Mouse (Mus musculus) megakaryocyte, embryonic 14.5 days (primary cell): ENCODE data around the gene Misp. TPM values are rescaled to one million over a fixed set of nuclear protein-coding genes. Genes with fewer than 3 reads are reported as not detected.

Experiments used
- H3K27me3 ChIP-seq: replicated peaks from 2 replicates; pipeline ENCODE3; 2012; ENCODE audit warnings: inconsistent platforms
- H3K36me3 ChIP-seq: replicated peaks from 2 replicates; pipeline ENCODE3; 2012; ENCODE audit warnings: low read length, inconsistent platforms, mixed read lengths
- H3K4me1 ChIP-seq: 2 replicates; pipeline ENCODE4 v1.6.1; 2012; ENCODE audit warnings: inconsistent platforms
- H3K4me3 ChIP-seq: replicated peaks from 2 replicates; pipeline ENCODE3; 2012; ENCODE audit warnings: moderate library complexity, mild to moderate bottlenecking, inconsistent platforms
- H3K9me3 ChIP-seq: 2 replicates; pipeline ENCODE4 v1.6.1; 2012; ENCODE audit warnings: inconsistent platforms
- FLI1 ChIP-seq: IDR thresholded peaks from 2 replicates; pipeline ENCODE4 v1.6.1; 2012; ENCODE audit warnings: low read length, inconsistent platforms, mixed read lengths
- GATA1 ChIP-seq: IDR thresholded peaks from 3 replicates; pipeline ENCODE4 v1.6.1; 2012; ENCODE audit warnings: mixed read lengths, low read length, inconsistent platforms, borderline replicate concordance
- polyA plus RNA-seq: library from polyadenylated mRNA; stranded (reverse); fragments of >175 nt; gene quantifications from 2 replicates; pipeline ENCODE4 v1.2.3, GENCODE M21; 2012; ENCODE audit warnings: low replicate concordance; ENCODE audit not compliant: insufficient read depth

Gene Misp
- polyA plus RNA-seq, 1 experiment, result 1.5 TPM

- peak overlapping the region; percentile 66 for H3K4me3 ChIP-seq
- H3K27me3 ChIP-seq, result no peaks in the 10 kb centered on the region
- no peaks in the 10 kb centered on the region for H3K36me3 ChIP-seq
- TF ChIP-seq GATA1, result no peak
- TF ChIP-seq FLI1, result no peak; the same call in 1 of the 2 replicates
- H3K9me3 ChIP-seq, result no peaks in the 10 kb centered on the region
- H3K4me1 ChIP-seq, result peaks cover 81% of the 10 kb centered on the region
Observed at GRCm38 (mm10) chr10:79838151-79838550, 17.4 kb downstream of the Misp start.

DNA sequence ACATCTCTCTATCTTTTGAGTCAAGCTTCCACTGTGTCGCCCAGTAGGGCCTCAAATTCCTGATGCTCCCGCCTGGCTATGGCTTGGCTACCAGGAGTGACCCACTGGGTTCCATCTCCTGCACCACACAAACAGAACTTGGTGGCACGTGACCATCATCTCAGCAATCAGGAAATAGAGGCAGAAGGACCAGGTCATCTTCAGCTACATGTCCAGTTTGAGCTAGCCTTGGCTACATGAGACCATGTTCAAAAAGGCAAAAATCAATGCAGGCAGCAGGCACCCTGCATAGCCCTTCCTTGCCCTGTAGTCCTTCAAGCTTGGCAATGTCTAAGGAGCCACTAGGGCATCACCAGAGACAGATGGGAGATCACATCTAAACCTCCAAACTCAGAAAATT lies 19.3 kb downstream of the Misp start:
- H3K36me3 ChIP-seq, result no peaks in the 10 kb centered on the region
- no peaks in the 10 kb centered on the region for H3K9me3 ChIP-seq
- H3K4me3 ChIP-seq, result peak overlapping the region; percentile 42
- no peaks in the 10 kb centered on the region for H3K27me3 ChIP-seq
- no peak for TF ChIP-seq FLI1
- no peak for TF ChIP-seq GATA1
- peaks cover 78% of the 10 kb centered on the region for H3K4me1 ChIP-seq

GRCm38 (mm10) chr10:79840644-79841551 lies 20.1 kb downstream of the Misp start:
- no peaks in the 10 kb centered on the region for H3K9me3 ChIP-seq
- peak overlapping the region; percentile 90 for H3K4me3 ChIP-seq
- H3K27me3 ChIP-seq, result no peaks in the 10 kb centered on the region
- no peaks in the 10 kb centered on the region for H3K36me3 ChIP-seq
- peaks cover 76% of the 10 kb centered on the region for H3K4me1 ChIP-seq
- TF ChIP-seq FLI1, result no peak
- no peak for TF ChIP-seq GATA1

DNA sequence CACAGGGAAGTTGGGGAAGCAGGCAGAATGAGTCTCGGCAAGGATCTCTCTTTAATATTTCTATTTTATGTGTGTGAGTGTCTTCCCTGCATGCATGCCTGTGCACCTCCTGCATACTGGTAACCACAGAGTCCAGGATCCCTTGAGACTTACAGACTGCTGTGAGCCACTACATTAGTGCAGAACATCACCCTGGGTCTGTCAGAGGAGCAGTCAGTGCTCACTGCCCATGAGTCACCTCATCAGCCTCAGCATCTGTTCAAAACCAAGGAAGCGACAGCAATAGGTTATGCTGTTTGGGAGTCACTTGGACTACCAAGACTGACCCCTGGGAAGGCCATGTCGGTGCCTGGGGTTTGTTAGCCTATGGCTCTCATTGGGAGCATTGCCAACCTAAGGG lies 21.5 kb downstream of the Misp start:
- Histone ChIP-seq H3K27me3 (no peaks in the 10 kb centered on the region), H3K4me1 (peaks cover 75% of the 10 kb centered on the region)
- no peak for TF ChIP-seq GATA1
- no peak for TF ChIP-seq FLI1

DNA sequence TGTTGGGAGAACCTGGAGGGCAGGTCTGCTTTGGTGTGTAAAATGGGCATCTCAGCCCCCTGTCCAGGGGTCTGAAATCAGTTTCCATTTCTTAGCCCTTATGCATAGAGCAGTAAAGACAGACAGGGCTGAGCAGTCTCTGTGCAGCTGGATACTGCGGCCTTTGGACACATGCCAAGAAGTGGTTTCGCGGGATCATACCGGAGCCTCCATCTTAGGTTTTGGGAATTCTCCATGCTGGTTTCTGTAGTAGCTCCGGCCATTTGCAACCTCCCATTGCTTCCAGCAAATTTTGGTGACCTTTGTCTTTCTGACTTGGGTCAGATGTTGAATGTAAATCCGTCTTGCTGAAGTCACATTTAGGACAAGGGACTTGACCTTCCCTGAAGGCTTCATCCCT lies 22.7 kb downstream of the Misp start:
- no peaks in the 10 kb centered on the region for H3K36me3 ChIP-seq
- peaks cover 63% of the 10 kb centered on the region for H3K4me1 ChIP-seq
- no peaks in the 10 kb centered on the region for H3K9me3 ChIP-seq
- H3K4me3 ChIP-seq, result no peak overlapping the region
- TF ChIP-seq FLI1 (no peak), GATA1 (no peak)
- no peaks in the 10 kb centered on the region for H3K27me3 ChIP-seq

More for the DNA sequence above, 21.5 kb downstream of the Misp start:
- Histone ChIP-seq H3K4me3 (peak overlapping the region; percentile 21), H3K36me3 (no peaks in the 10 kb centered on the region), H3K9me3 (no peaks in the 10 kb centered on the region)

GRCm38 (mm10) chr10:79846553-79846952 lies 25.8 kb downstream of the Misp start:
- Histone ChIP-seq H3K27me3 (no peaks in the 10 kb centered on the region), H3K9me3 (no peaks in the 10 kb centered on the region), H3K4me1 (peaks cover 71% of the 10 kb centered on the region), H3K4me3 (no peak overlapping the region), H3K36me3 (peaks cover 2% of the 10 kb centered on the region)
- TF ChIP-seq FLI1 (no peak), GATA1 (no peak)

GRCm38 (mm10) chr10:79849941-79850628 lies 29.3 kb downstream of the Misp start:
- H3K9me3 ChIP-seq, result no peaks in the 10 kb centered on the region
- no peaks in the 10 kb centered on the region for H3K27me3 ChIP-seq
- TF ChIP-seq FLI1 (no peak), GATA1 (no peak)
- H3K36me3 ChIP-seq, result peaks cover 2% of the 10 kb centered on the region
- peak overlapping the region; percentile 78 for H3K4me3 ChIP-seq
- H3K4me1 ChIP-seq, result peaks cover 59% of the 10 kb centered on the region

DNA sequence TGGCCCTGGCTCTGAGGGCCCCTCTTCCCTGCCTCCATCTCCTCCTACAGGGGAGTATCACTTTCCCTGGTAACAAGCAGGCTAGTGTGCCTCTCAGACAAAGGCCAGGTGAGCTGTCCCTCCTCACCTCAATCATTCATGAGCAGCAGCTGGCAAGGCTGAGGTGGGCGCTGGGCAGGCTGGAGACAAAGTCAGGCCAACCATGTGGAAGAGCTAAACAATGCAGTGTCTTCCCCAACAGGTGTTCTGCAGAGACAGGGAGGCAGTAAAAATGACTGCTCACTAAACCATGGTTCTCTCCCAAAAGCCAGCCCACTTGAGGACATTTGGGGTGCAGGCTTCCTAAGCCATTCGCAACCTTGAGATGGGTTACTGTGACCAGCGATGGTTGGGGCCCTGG lies 30.9 kb downstream of the Misp start:
- Histone ChIP-seq H3K4me1 (peaks cover 56% of the 10 kb centered on the region), H3K27me3 (no peaks in the 10 kb centered on the region), H3K4me3 (peak overlapping the region; percentile 98), H3K9me3 (no peaks in the 10 kb centered on the region), H3K36me3 (peaks cover 10% of the 10 kb centered on the region)
- no peak for TF ChIP-seq FLI1
- TF ChIP-seq GATA1, result no peak

DNA sequence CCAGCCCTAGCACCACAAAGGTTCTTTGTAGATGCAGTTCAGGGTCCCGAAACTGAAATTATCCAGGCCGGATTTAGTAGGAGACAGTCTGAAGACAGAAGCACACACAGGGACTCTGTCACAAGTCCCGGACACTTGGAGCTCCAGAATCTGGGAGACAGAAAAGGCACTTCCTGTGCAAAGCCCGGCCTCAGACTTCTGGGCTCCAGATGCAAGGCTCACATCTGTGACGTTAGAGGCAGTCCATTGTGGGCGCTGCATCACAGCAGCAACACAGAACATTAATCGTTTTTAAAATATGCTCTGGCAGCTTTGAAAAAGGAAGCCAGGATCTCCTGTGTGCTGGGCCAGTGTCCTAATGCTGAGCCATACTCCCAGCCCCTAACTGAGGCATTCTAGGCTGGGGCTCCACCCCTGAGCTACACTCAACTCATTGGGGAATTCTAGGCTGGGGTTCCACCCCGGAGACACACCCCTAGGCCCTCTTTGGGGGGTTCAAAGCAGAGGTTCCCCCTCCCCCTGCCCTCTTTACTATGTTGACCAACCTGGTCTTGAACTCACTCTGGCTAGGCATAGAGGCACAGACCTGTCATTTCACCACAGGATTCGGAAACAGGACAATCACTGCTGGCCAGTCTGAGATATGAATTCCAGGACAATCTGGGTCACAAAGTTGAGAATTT lies 31.5 kb downstream of the Misp start:
- Histone ChIP-seq H3K27me3 (no peaks in the 10 kb centered on the region), H3K9me3 (no peaks in the 10 kb centered on the region), H3K36me3 (peaks cover 15% of the 10 kb centered on the region), H3K4me3 (peak overlapping the region; percentile 98), H3K4me1 (peaks cover 59% of the 10 kb centered on the region)
- no peak for TF ChIP-seq FLI1
- TF ChIP-seq GATA1, result no peak

GRCm38 (mm10) chr10:79852827-79853226 lies 32.0 kb downstream of the Misp start:
- H3K27me3 ChIP-seq, result no peaks in the 10 kb centered on the region
- H3K4me1 ChIP-seq, result peaks cover 65% of the 10 kb centered on the region
- peak overlapping the region; percentile 98 for H3K4me3 ChIP-seq
- H3K9me3 ChIP-seq, result no peaks in the 10 kb centered on the region
- no peak for TF ChIP-seq GATA1
- no peak for TF ChIP-seq FLI1
- peaks cover 21% of the 10 kb centered on the region for H3K36me3 ChIP-seq
